Mouse (Mus musculus): ENCODE measurements around the gene Atp5e. TPM values are rescaled to one million over a fixed set of nuclear protein-coding genes. Genes with fewer than 3 reads are reported as not detected.

Gene Atp5e
- polyA plus RNA-seq, 1 experiment from 2014 or later = 545 TPM

DNA sequence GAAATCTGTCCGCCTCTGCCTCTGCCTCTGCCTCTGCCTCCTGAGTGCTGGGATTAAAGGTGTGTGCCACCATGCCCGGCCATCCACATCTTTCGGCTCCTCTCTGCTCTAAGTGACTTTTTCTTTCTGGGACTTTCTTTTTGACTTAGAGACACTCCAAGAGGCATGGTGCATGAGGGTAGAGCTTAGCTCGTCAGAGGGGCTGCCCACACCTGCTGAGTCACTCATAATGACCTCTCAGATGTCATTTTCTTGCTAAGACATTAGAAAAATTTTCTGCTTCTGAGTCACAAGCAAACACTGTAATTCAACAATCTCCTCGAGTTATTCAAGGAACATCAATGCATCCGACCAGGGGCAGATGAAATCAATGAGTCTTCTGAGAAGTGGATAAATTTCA, 18.9 kb downstream of the Atp5e start:
- no peak overlapping the region for H3K4me3 ChIP-seq
- H3K27me3 ChIP-seq (replicated peaks) = peaks cover 16% of the 10 kb centered on the region
- H3K4me2 ChIP-seq = no peak overlapping the region
- H3K27ac ChIP-seq = no peak overlapping the region
- WGBS (ENCODE audit: insufficient replicate concordance) = 57% methylated on average over 6 of the region's 6 CpGs
- H3K9me3 ChIP-seq (replicated peaks) = no peaks in the 10 kb centered on the region
- no peaks in the 10 kb centered on the region for H3K36me3 ChIP-seq
- ATAC-seq = no peak
- H3K9ac ChIP-seq = no peak overlapping the region
- H3K4me1 ChIP-seq = peaks cover 29% of the 10 kb centered on the region

GRCm38 (mm10) chr2:174444359-174444758, 19.5 kb downstream of the Atp5e start:
- Histone ChIP-seq H3K4me2 (no peak overlapping the region), H3K36me3 (no peaks in the 10 kb centered on the region), H3K4me3 (no peak overlapping the region), H3K27me3 (replicated peaks) (peaks cover 16% of the 10 kb centered on the region), H3K9ac (no peak overlapping the region), H3K27ac (0 out of 2 replicates have a peak overlapping the region, but pooled peaks have one; percentile 22), H3K4me1 (peaks cover 29% of the 10 kb centered on the region), H3K9me3 (replicated peaks) (no peaks in the 10 kb centered on the region)
- 61% methylated on average over 7 of the region's 7 CpGs for WGBS (ENCODE audit: insufficient replicate concordance)
- no peak for ATAC-seq

- H3K27ac ChIP-seq = no peak overlapping the region
Observed at GRCm38 (mm10) chr2:174443046-174443445, 20.9 kb downstream of the Atp5e start.

DNA sequence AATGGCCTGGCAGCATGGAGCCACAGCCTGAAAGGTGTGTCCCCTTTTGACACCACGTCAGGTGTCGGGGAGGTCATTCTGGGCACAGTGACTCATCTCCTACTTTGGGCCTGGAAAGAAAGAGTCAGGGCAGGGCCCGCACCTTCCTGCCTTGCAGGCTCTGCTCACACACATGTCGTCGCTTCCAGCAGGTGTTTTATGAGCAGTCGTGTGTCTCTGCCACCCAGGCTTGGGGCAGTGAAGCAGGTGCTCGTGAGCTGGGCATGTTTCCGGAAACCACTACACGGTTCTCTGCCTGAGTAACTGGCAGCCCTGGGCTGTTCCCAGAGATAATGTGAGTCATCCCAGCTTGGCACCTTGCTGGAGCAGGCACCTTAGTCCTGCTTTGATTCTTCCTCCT, 21.4 kb downstream of the Atp5e start:
- Histone ChIP-seq H3K9ac (no peak overlapping the region), H3K9me3 (replicated peaks) (no peaks in the 10 kb centered on the region), H3K27me3 (replicated peaks) (peaks cover 16% of the 10 kb centered on the region), H3K4me1 (peaks cover 48% of the 10 kb centered on the region), H3K4me2 (no peak overlapping the region), H3K4me3 (no peak overlapping the region), H3K27ac (no peak overlapping the region), H3K36me3 (no peaks in the 10 kb centered on the region)
- 75% methylated on average over 9 of the region's 9 CpGs for WGBS (ENCODE audit: insufficient replicate concordance)
- ATAC-seq = no peak

More at GRCm38 (mm10) chr2:174443046-174443445, 20.9 kb downstream of the Atp5e start:
- WGBS (ENCODE audit: insufficient replicate concordance) = 53% methylated on average over 2 of the region's 2 CpGs
- Histone ChIP-seq H3K4me3 (no peak overlapping the region), H3K9me3 (replicated peaks) (no peaks in the 10 kb centered on the region), H3K27me3 (replicated peaks) (peaks cover 16% of the 10 kb centered on the region), H3K9ac (no peak overlapping the region), H3K36me3 (no peaks in the 10 kb centered on the region), H3K4me1 (peaks cover 42% of the 10 kb centered on the region), H3K4me2 (no peak overlapping the region)
- no peak for ATAC-seq

DNA sequence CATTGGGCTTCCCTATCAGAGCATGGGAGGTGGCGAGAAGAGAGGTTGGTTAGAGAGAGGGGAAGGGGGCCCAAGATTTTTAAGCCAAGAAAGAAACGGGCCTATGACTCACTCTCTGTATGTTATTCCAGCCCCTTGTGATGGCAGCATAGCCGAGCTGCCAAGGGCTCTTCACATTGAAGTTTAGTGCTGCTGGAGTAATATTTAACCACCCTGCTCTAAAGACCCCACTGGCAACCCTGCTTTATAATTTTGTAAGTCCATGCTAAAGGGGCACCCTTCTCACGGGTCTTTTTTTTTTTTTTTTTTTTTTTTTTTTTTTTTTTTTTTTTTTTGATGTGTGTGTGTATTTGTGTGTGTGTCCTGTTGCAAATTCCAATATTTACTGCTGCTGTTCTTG, 22.0 kb downstream of the Atp5e start:
- Histone ChIP-seq H3K9ac (no peak overlapping the region), H3K4me2 (no peak overlapping the region), H3K36me3 (no peaks in the 10 kb centered on the region), H3K4me1 (peaks cover 53% of the 10 kb centered on the region), H3K4me3 (no peak overlapping the region), H3K9me3 (replicated peaks) (no peaks in the 10 kb centered on the region), H3K27me3 (replicated peaks) (peaks cover 14% of the 10 kb centered on the region), H3K27ac (no peak overlapping the region)
- ATAC-seq = no peak
- 44% methylated on average over 4 of the region's 4 CpGs for WGBS (ENCODE audit: insufficient replicate concordance)

- Histone ChIP-seq H3K27ac (no peak overlapping the region), H3K9me3 (replicated peaks) (no peaks in the 10 kb centered on the region), H3K4me2 (0 out of 2 replicates have a peak overlapping the region, but pooled peaks have one; percentile 95), H3K9ac (no peak overlapping the region), H3K4me1 (peaks cover 55% of the 10 kb centered on the region), H3K36me3 (peaks cover 16% of the 10 kb centered on the region), H3K4me3 (no peak overlapping the region), H3K27me3 (replicated peaks) (no peaks in the 10 kb centered on the region; the same call in 1 of the 2 replicates)
- WGBS (ENCODE audit: insufficient replicate concordance) = 76% methylated on average over 9 of the region's 9 CpGs
- ATAC-seq = no peak
Observed at GRCm38 (mm10) chr2:174439961-174440360, 23.9 kb downstream of the Atp5e start.

- Histone ChIP-seq H3K27ac (peak overlapping the region; percentile 41; the same call in 1 of the 2 replicates), H3K4me3 (peak overlapping the region; percentile 69; the same call in 1 of the 2 replicates)
Observed at GRCm38 (mm10) chr2:174439450-174439838, 24.5 kb downstream of the Atp5e start.

DNA sequence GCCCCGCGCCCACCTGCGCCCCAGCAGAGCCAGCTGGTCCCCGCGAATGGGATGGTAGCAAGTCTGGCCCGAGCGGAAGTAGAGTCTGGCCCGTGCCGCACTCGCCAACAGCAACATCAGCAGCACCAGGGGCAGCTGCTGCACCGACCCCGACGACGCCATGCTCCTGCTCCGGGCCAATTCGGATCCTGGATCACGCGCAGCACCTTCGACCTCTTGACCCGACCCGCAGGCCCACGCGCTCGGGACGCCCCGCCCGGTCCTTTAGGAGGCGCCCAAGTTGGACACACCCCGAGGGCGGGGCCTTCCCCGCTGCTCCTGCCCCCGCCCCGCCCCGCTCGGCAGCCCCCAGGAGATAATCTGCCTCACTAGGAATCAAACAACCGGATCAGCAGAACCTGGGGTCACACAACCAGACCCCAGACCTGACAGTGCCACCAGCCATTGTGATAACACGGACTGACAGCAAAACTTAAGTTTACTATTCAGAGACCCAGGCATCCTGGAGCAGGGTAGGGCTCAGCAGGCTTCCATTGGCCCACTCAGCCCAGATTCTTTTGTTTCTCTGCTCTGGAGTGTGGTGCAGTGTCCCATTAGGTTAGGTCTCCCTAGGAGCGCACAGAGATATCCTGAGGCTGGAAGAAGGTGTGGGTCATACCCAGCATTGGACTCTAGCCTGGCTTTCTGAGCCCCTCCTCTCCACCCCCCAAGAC, 25.0 kb downstream of the Atp5e start, which contains the start of gene Ctsz:
Ctsz (minus strand) TSS at position 303 of the 713 bp plus-strand sequence.
- Histone ChIP-seq H3K27ac (peak within 1 kb of the TSS; percentile 64), H3K4me3 (peak within 1 kb of the TSS; percentile 69), H3K9me3 (replicated peaks) (no peaks in the 10 kb centered on the region), H3K36me3 (peaks cover 24% of the 10 kb centered on the region), H3K4me2 (peak within 1 kb of the TSS; percentile 95), H3K27me3 (replicated peaks) (no peaks in the 10 kb centered on the region; the same call in 1 of the 2 replicates), H3K9ac (peak within 1 kb of the TSS; percentile 74), H3K4me1 (peaks cover 51% of the 10 kb centered on the region)
- 1% methylated on average over 36 of the region's 38 CpGs for WGBS (ENCODE audit: insufficient replicate concordance)
- peak; percentile 90 for ATAC-seq

More at GRCm38 (mm10) chr2:174439450-174439838, 24.5 kb downstream of the Atp5e start:
- peaks cover 56% of the 10 kb centered on the region for H3K4me1 ChIP-seq
- peak overlapping the region; percentile 95 for H3K4me2 ChIP-seq
- 0 out of 2 replicates have a peak overlapping the region, but pooled peaks have one; percentile 74 for H3K9ac ChIP-seq
- ATAC-seq = no peak
- no peaks in the 10 kb centered on the region for H3K9me3 ChIP-seq (replicated peaks)
- peaks cover 19% of the 10 kb centered on the region for H3K36me3 ChIP-seq
- 25% methylated on average over 5 of the region's 5 CpGs for WGBS (ENCODE audit: insufficient replicate concordance)
- H3K27me3 ChIP-seq (replicated peaks) = no peaks in the 10 kb centered on the region; the same call in 1 of the 2 replicates

- no peak for ATAC-seq
- no peaks in the 10 kb centered on the region for H3K27me3 ChIP-seq (replicated peaks)
- 66% methylated on average over 11 of the region's 11 CpGs for WGBS (ENCODE audit: insufficient replicate concordance)
- H3K9ac ChIP-seq = peak overlapping the region; percentile 74
- peaks cover 49% of the 10 kb centered on the region for H3K4me1 ChIP-seq
- H3K36me3 ChIP-seq = peaks cover 31% of the 10 kb centered on the region
- H3K9me3 ChIP-seq (replicated peaks) = no peaks in the 10 kb centered on the region
- peak overlapping the region; percentile 95 for H3K4me2 ChIP-seq
- peak overlapping the region; percentile 64 for H3K27ac ChIP-seq
- peak overlapping the region; percentile 69 for H3K4me3 ChIP-seq
Observed at GRCm38 (mm10) chr2:174438181-174438580, 25.7 kb downstream of the Atp5e start.

- H3K4me3 ChIP-seq = peak overlapping the region; percentile 69
- 78% methylated on average over 4 of the region's 4 CpGs for WGBS (ENCODE audit: insufficient replicate concordance)
- H3K4me1 ChIP-seq = peaks cover 49% of the 10 kb centered on the region
- H3K9ac ChIP-seq = peak overlapping the region; percentile 74; the same call in 1 of the 2 replicates
- peaks cover 36% of the 10 kb centered on the region for H3K36me3 ChIP-seq
- H3K27ac ChIP-seq = peak overlapping the region; percentile 64
- H3K4me2 ChIP-seq = peak overlapping the region; percentile 95
- H3K27me3 ChIP-seq (replicated peaks) = no peaks in the 10 kb centered on the region
- ATAC-seq = no peak
- no peaks in the 10 kb centered on the region for H3K9me3 ChIP-seq (replicated peaks)
Observed at GRCm38 (mm10) chr2:174437697-174437982, 26.3 kb downstream of the Atp5e start.

- Histone ChIP-seq H3K36me3 (peaks cover 40% of the 10 kb centered on the region), H3K9ac (0 out of 2 replicates have a peak overlapping the region, but pooled peaks have one; percentile 22), H3K4me3 (peak overlapping the region; percentile 69; the same call in 1 of the 2 replicates), H3K27ac (peak overlapping the region; percentile 64; the same call in 1 of the 2 replicates), H3K27me3 (replicated peaks) (no peaks in the 10 kb centered on the region), H3K9me3 (replicated peaks) (no peaks in the 10 kb centered on the region), H3K4me2 (peak overlapping the region; percentile 95), H3K4me1 (peaks cover 49% of the 10 kb centered on the region)
- WGBS (ENCODE audit: insufficient replicate concordance) = 88% methylated on average over 7 of the region's 7 CpGs
- ATAC-seq = no peak
Observed at GRCm38 (mm10) chr2:174436916-174437696, 26.8 kb downstream of the Atp5e start.

Data from liver, embryonic 12.5 days (tissue).